Mouse (Mus musculus) hindbrain, embryonic 12.5 days (tissue): ENCODE results near the gene Cib1. TPM values are rescaled to one million over a fixed set of nuclear protein-coding genes. Genes with fewer than 3 reads are reported as not detected.

ENCODE experiments used
- ATAC-seq: fragments of 200-750 bp; cut with Nextera tagmentation; 2 replicates; pipeline ENCODE4 v1.8.0; 2017; ENCODE audit warnings: moderate TSS enrichment; ENCODE audit not compliant: low FRiP score
- H3K27ac ChIP-seq: fragments of 300-500 bp; sonication (generic); 2 replicates; pipeline ENCODE4 v1.5.1; 2016; ENCODE audit warnings: mild to moderate bottlenecking
- H3K27me3 ChIP-seq: fragments of 300-500 bp; sonication (generic); 2 replicates; pipeline ENCODE4 v1.6.1; 2016; ENCODE audit warnings: mild to moderate bottlenecking
- H3K36me3 ChIP-seq: fragments of 300-500 bp; sonication (generic); 2 replicates; pipeline ENCODE4 v1.6.1; 2016; ENCODE audit warnings: mild to moderate bottlenecking
- H3K4me1 ChIP-seq: fragments of 300-500 bp; sonication (generic); 2 replicates; pipeline ENCODE4 v1.6.1; 2016
- H3K4me2 ChIP-seq: fragments of 300-500 bp; sonication (generic); replicated peaks from 2 replicates; pipeline ENCODE4 v1.6.1; 2016; ENCODE audit warnings: mild to moderate bottlenecking
- H3K4me3 ChIP-seq: fragments of 300-500 bp; sonication (generic); 2 replicates; pipeline ENCODE4 v1.5.1; 2016; ENCODE audit warnings: mild to moderate bottlenecking
- H3K9ac ChIP-seq: fragments of 300-500 bp; sonication (generic); 2 replicates; pipeline ENCODE4 v1.6.1; 2016; ENCODE audit warnings: mild to moderate bottlenecking, moderate library complexity
- H3K9me3 ChIP-seq: fragments of 300-500 bp; sonication (generic); replicated peaks from 2 replicates; pipeline ENCODE4 v1.6.1; 2016; ENCODE audit warnings: mild to moderate bottlenecking
- WGBS: fragments of 180-500 bp; shearing (Covaris S2); methylation state at CpG from one replicate; pipeline ENCODE4 v1.1.7; 2016; 5-methylcytosine and 5-hydroxymethylcytosine counted together
- polyA plus RNA-seq: library from polyadenylated mRNA; unstranded; fragments of >200 nt; fragmentation: Nextera tagmentation; extraction: Ambion mirVana; gene quantifications from 2 replicates; pipeline ENCODE4 v1.2.1, GENCODE M21; 2016

Cib1 gene
- polyA plus RNA-seq, 1 experiment from 2014 or later: 40.5 TPM

GRCm38 (mm10) chr7:80188579-80189125, 44.0 kb downstream of the Cib1 start:
- Histone ChIP-seq H3K27me3 (no peaks in the 10 kb centered on the region), H3K9me3 (no peaks in the 10 kb centered on the region), H3K9ac (0 out of 2 replicates have a peak overlapping the region, but pooled peaks have one; percentile 36), H3K27ac (peak overlapping the region; percentile 48), H3K36me3 (no peaks in the 10 kb centered on the region), H3K4me1 (peaks cover 58% of the 10 kb centered on the region), H3K4me3 (no peak overlapping the region), H3K4me2 (no peak overlapping the region)
- ATAC-seq: no peak
- WGBS: 66% methylated on average over 2 of the region's 2 CpGs

DNA sequence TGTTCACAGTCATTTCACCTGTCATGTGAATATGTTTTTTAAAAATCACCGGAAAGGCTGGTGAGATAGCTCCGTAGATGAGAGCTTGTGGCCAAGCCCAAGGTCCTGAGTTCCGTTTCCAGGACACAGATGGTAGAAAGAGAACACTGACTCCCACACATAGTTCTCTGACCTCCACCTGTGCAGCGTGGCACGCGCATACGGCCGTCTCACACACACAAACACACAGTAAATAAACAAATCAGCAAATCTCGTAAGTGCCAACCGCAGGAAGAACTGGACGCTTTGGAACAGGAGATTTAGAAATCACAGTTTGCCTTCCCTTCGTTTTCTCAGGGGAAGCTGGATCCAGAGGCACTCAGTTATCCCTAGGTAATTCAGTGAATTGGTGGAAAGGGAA, 45.1 kb downstream of the Cib1 start:
- Histone ChIP-seq H3K36me3 (no peaks in the 10 kb centered on the region), H3K4me3 (peak overlapping the region; percentile 50), H3K9me3 (no peaks in the 10 kb centered on the region), H3K4me2 (peak overlapping the region; percentile 69), H3K27me3 (no peaks in the 10 kb centered on the region), H3K9ac (peak overlapping the region; percentile 62), H3K27ac (peak overlapping the region; percentile 90), H3K4me1 (peaks cover 52% of the 10 kb centered on the region)
- WGBS: 57% methylated on average over 12 of the region's 12 CpGs
- ATAC-seq: no peak

- Histone ChIP-seq H3K27ac (peak within 1 kb of the TSS; percentile 90), H3K9me3 (no peaks in the 10 kb centered on the region), H3K36me3 (no peaks in the 10 kb centered on the region), H3K9ac (peak within 1 kb of the TSS; percentile 62), H3K4me2 (peak within 1 kb of the TSS; percentile 69), H3K4me3 (peak within 1 kb of the TSS; percentile 50), H3K27me3 (no peaks in the 10 kb centered on the region), H3K4me1 (peaks cover 44% of the 10 kb centered on the region)
- WGBS: under 1% methylated on average over 48 of the region's 51 CpGs
- peak; percentile 96 for ATAC-seq
Observed at GRCm38 (mm10) chr7:80186531-80187296, 45.9 kb downstream of the Cib1 start, which contains the start of gene Sema4b. Gene Sema4b (plus strand): TSS chr7:80186841.

- Histone ChIP-seq H3K9ac (peak overlapping the region; percentile 62; the same call in 1 of the 2 replicates), H3K4me3 (peak overlapping the region; percentile 50; the same call in 1 of the 2 replicates), H3K4me2 (peak overlapping the region; percentile 69), H3K27ac (peak overlapping the region; percentile 90), H3K27me3 (no peaks in the 10 kb centered on the region), H3K9me3 (no peaks in the 10 kb centered on the region), H3K36me3 (no peaks in the 10 kb centered on the region), H3K4me1 (peaks cover 37% of the 10 kb centered on the region)
- no peak for ATAC-seq
- WGBS: 18% methylated on average over 8 of the region's 8 CpGs
Observed at GRCm38 (mm10) chr7:80186021-80186420, 46.6 kb downstream of the Cib1 start.

- 56% methylated on average over 6 of the region's 6 CpGs for WGBS
- Histone ChIP-seq H3K27ac (peak overlapping the region; percentile 58), H3K9ac (no peak overlapping the region), H3K27me3 (no peaks in the 10 kb centered on the region), H3K4me2 (no peak overlapping the region), H3K9me3 (no peaks in the 10 kb centered on the region), H3K4me1 (peaks cover 37% of the 10 kb centered on the region), H3K4me3 (no peak overlapping the region), H3K36me3 (no peaks in the 10 kb centered on the region)
- ATAC-seq: no peak
Observed at GRCm38 (mm10) chr7:80184968-80185367, 47.6 kb downstream of the Cib1 start.

DNA sequence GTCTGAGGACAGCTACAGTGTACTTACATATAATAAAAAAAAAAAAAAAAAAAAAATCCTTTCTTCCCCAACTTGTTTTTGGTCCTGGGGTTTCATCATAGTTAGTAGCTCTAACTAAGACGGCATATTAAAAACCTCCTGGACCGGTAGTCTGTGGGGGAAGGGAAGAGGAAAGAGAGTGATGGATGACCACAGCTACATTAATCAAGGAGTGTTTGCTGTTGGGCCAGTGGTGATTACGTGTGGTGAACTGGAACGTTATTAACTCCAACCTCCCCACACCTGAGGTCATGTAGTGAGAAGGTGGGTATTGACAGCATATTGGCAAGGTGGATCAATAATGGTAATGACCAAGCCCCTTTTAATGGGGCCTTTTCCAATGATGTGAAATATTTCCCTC, 48.1 kb downstream of the Cib1 start:
- no peaks in the 10 kb centered on the region for H3K27me3 ChIP-seq
- no peaks in the 10 kb centered on the region for H3K36me3 ChIP-seq
- H3K4me2 ChIP-seq: no peak overlapping the region
- WGBS: 47% methylated on average over 4 of the region's 4 CpGs
- H3K4me1 ChIP-seq: peaks cover 35% of the 10 kb centered on the region
- no peaks in the 10 kb centered on the region for H3K9me3 ChIP-seq
- no peak for ATAC-seq
- H3K27ac ChIP-seq: peak overlapping the region; percentile 58
- H3K9ac ChIP-seq: no peak overlapping the region
- no peak overlapping the region for H3K4me3 ChIP-seq

DNA sequence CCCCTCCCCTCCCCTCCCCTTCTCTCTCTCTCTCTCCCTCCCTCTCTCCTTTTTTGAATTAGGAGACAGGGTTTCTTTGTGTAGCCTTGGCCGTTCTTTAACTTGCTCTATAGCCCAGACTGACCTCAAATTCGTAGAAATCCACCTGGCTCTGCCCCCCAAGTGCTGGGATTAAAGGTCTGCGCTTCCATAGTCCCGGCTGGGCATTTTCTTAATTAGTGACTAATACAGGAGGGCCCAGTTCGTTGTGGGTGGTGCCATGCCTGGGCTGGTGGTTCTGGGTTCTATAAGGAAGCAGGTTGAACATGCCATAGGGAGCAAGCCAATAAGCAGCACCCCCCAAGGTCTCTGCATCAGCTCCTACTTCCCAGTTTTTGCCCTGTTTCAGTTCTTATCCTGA, 48.6 kb downstream of the Cib1 start:
- Histone ChIP-seq H3K4me2 (no peak overlapping the region), H3K9ac (no peak overlapping the region), H3K36me3 (no peaks in the 10 kb centered on the region), H3K9me3 (no peaks in the 10 kb centered on the region), H3K4me1 (peaks cover 30% of the 10 kb centered on the region), H3K27me3 (no peaks in the 10 kb centered on the region), H3K27ac (no peak overlapping the region), H3K4me3 (no peak overlapping the region)
- WGBS: 53% methylated on average over 5 of the region's 5 CpGs
- no peak for ATAC-seq

DNA sequence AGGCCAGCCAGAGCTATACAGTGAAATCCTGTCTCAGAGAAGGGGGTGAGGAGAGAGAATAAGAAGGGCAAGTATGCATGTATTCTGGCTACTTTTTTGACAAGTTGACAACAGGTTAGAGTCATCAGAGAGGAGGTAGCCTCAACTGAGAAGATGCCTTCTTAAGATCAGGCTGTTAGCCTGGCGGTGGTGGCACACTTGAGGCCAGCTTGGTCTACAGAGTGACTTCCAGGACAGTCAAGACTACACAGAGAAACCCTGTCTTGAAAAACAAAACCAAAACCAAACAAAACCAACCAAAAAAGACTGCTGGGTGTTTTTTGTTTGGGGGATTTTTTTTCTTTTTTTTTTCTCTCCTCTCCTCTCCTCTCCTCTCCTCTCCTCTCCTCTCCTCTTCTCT, 49.1 kb downstream of the Cib1 start:
- H3K9me3 ChIP-seq: no peaks in the 10 kb centered on the region
- H3K4me1 ChIP-seq: peaks cover 25% of the 10 kb centered on the region
- no peak overlapping the region for H3K4me2 ChIP-seq
- H3K4me3 ChIP-seq: no peak overlapping the region
- ATAC-seq: no peak
- H3K27me3 ChIP-seq: no peaks in the 10 kb centered on the region
- no peaks in the 10 kb centered on the region for H3K36me3 ChIP-seq
- H3K9ac ChIP-seq: no peak overlapping the region
- no peak overlapping the region for H3K27ac ChIP-seq
- 91% methylated on average over 1 of the region's 1 CpGs for WGBS

- Histone ChIP-seq H3K4me3 (no peak overlapping the region), H3K9me3 (no peaks in the 10 kb centered on the region), H3K27ac (no peak overlapping the region), H3K4me1 (peaks cover 12% of the 10 kb centered on the region), H3K36me3 (no peaks in the 10 kb centered on the region), H3K9ac (no peak overlapping the region), H3K27me3 (no peaks in the 10 kb centered on the region), H3K4me2 (no peak overlapping the region)
- no peak for ATAC-seq
Observed at GRCm38 (mm10) chr7:80182139-80182538, 50.5 kb downstream of the Cib1 start.

DNA sequence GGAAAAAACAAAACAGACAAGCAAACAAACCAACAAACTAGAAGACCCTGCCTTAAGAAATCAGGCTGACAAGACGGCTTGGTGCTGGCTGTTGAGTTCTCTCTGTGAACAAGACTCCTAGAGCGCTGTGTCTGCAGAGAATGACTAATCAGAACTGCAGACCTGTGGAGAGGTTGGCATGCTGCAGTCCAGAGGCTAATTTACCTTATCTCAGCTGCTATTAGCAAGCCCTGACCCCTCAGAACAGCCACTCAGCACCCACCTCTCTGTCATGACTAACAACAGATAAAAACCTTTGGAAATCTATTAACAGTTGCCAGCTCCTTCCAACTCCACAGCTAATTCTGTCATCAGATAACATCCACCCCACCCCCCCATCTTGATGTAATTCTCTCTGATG, 51.5 kb downstream of the Cib1 start:
- WGBS: 73% methylated on average over 2 of the region's 2 CpGs
- no peak overlapping the region for H3K9ac ChIP-seq
- no peaks in the 10 kb centered on the region for H3K27me3 ChIP-seq
- H3K27ac ChIP-seq: no peak overlapping the region
- no peak overlapping the region for H3K4me3 ChIP-seq
- H3K4me2 ChIP-seq: no peak overlapping the region
- H3K4me1 ChIP-seq: 0 out of 2 replicates have a peak, but pooled peaks cover 2% of the 10 kb centered on the region
- no peak for ATAC-seq
- H3K9me3 ChIP-seq: no peaks in the 10 kb centered on the region
- no peaks in the 10 kb centered on the region for H3K36me3 ChIP-seq

DNA sequence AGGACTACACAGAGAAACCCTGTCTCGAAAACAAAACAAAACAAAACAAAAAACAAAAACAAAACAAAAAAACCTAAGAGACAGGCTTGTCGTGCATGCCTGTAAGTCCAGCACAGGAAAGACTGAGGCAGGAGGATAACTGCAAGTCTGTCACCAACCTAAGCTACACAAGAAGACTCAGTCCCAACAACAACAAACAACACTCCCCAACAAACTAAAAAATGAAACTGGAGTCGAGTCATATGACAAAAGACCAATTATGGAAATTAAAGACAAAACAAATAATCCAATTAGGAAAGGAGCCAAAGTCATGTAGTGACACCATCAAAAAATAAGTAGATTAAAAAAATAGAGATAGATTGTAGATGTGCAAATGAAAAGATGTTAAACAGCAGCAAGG, 52.4 kb downstream of the Cib1 start:
- WGBS: 78% methylated on average over 3 of the region's 3 CpGs
- no peak overlapping the region for H3K4me2 ChIP-seq
- ATAC-seq: no peak
- no peak overlapping the region for H3K4me3 ChIP-seq
- H3K9ac ChIP-seq: no peak overlapping the region
- no peaks in the 10 kb centered on the region for H3K9me3 ChIP-seq
- H3K36me3 ChIP-seq: no peaks in the 10 kb centered on the region
- H3K27ac ChIP-seq: no peak overlapping the region
- H3K4me1 ChIP-seq: no peaks in the 10 kb centered on the region
- H3K27me3 ChIP-seq: no peaks in the 10 kb centered on the region

- H3K27ac ChIP-seq: no peak overlapping the region
- no peaks in the 10 kb centered on the region for H3K27me3 ChIP-seq
- WGBS: 91% methylated on average over 6 of the region's 6 CpGs
- H3K36me3 ChIP-seq: no peaks in the 10 kb centered on the region
- no peaks in the 10 kb centered on the region for H3K4me1 ChIP-seq
- H3K4me2 ChIP-seq: no peak overlapping the region
- H3K9me3 ChIP-seq: no peaks in the 10 kb centered on the region
- H3K4me3 ChIP-seq: no peak overlapping the region
- ATAC-seq: no peak
- H3K9ac ChIP-seq: no peak overlapping the region
Observed at GRCm38 (mm10) chr7:80179790-80180189, 52.8 kb downstream of the Cib1 start.

DNA sequence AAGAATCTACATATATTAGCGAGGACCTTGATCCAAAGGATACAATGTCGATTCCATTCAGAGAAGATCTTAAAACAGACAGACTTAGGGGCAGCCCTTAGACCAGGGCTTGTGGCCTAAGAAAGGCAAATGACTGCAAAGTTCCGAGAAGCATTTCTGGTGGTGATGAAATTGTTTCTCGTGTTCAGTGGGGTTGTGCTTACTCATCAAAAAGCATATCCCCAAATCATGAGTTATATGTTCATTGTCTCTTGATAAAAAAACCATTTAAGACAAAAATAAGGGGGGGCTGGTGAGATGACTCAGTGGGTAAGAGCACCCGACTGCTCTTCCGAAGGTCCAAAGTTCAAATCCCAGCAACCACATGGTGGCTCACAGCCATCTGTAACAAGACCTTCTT, 53.3 kb downstream of the Cib1 start:
- Histone ChIP-seq H3K4me2 (no peak overlapping the region), H3K27me3 (no peaks in the 10 kb centered on the region), H3K9ac (no peak overlapping the region), H3K4me1 (no peaks in the 10 kb centered on the region), H3K9me3 (no peaks in the 10 kb centered on the region), H3K4me3 (no peak overlapping the region), H3K36me3 (no peaks in the 10 kb centered on the region), H3K27ac (no peak overlapping the region)
- 91% methylated on average over 6 of the region's 6 CpGs for WGBS
- ATAC-seq: no peak
